Mouse (Mus musculus): ENCODE measurements around the gene Cdh23.

- TF ChIP-seq POLR2A (IDR thresholded peaks at IDR 0.05; ENCODE audit: insufficient read depth, low read depth, low read length) (no peak), CTCF (IDR thresholded peaks at IDR 0.05) (no peak), EP300 (IDR thresholded peaks at IDR 0.05; ENCODE audit: insufficient read depth, low read depth, low read length) (no peak)
Measured at GRCm38 (mm10) chr10:60347768-60348610, 348.3 kb downstream of the Cdh23 start.

Data from heart, adult 2 months (tissue).